Mouse (Mus musculus) heart, embryonic 14.5 days (tissue): Measurements from ENCODE around the gene Dennd2a. TPM values are rescaled to one million over a fixed set of nuclear protein-coding genes. Genes with fewer than 3 reads are reported as not detected.

ENCODE experiments used
- ATAC-seq: fragments of 200-750 bp; cut with Nextera tagmentation; 2 replicates; pipeline ENCODE4 v1.8.0; 2017; ENCODE audit warnings: low read depth, moderate TSS enrichment; ENCODE audit not compliant: insufficient number of reproducible peaks, insufficient read depth, low FRiP score
- H3K27ac ChIP-seq, 2 experiments: fragments of 200-500 bp in 1 of 2; fragments of 300-500 bp in 1 of 2; sonication (generic) in 1 of 2; replicated peaks in 1 of 2; 2 replicates each; pipeline ENCODE4 v1.5.1; 2012 to 2014; ENCODE audit warnings: low read depth in 2 of 2, low read length in 2 of 2, control low read depth in 1 of 2, mild to moderate bottlenecking in 1 of 2, mixed read lengths in 1 of 2; ENCODE audit not compliant: control insufficient read depth in 1 of 2, insufficient read depth in 1 of 2
- H3K27me3 ChIP-seq: fragments of 300-500 bp; sonication (generic); 2 replicates; pipeline ENCODE4 v1.6.1; 2014; ENCODE audit warnings: mild to moderate bottlenecking, low read length, control low read depth; ENCODE audit not compliant: control insufficient read depth, insufficient read depth
- H3K36me3 ChIP-seq: fragments of 300-500 bp; sonication (generic); 2 replicates; pipeline ENCODE4 v1.6.1; 2014; ENCODE audit warnings: mild to moderate bottlenecking, control low read depth, low read length, mixed read lengths; ENCODE audit not compliant: control insufficient read depth, insufficient read depth
- H3K4me1 ChIP-seq, 2 experiments: fragments of 200-500 bp in 1 of 2; fragments of 300-500 bp in 1 of 2; sonication (generic) in 1 of 2; 2 replicates each; pipeline ENCODE4 v1.6.1; 2012 to 2014; ENCODE audit warnings: low read length in 2 of 2, control low read depth in 1 of 2, mixed read lengths in 1 of 2; ENCODE audit not compliant: control insufficient read depth in 2 of 2, insufficient read depth in 2 of 2
- H3K4me2 ChIP-seq: fragments of 300-500 bp; sonication (generic); 2 replicates; pipeline ENCODE4 v1.6.1; 2014; ENCODE audit warnings: mild to moderate bottlenecking, low read length
- H3K4me3 ChIP-seq, 2 experiments: fragments of 200-500 bp in 1 of 2; fragments of 300-500 bp in 1 of 2; sonication (generic) in 1 of 2; 2 replicates each; pipeline ENCODE4 v1.5.1; 2012 to 2014; ENCODE audit warnings: low read length in 2 of 2, mild to moderate bottlenecking in 2 of 2, control low read depth in 1 of 2, low read depth in 1 of 2, moderate library complexity in 1 of 2; ENCODE audit not compliant: control insufficient read depth in 1 of 2, insufficient read depth in 1 of 2
- H3K9ac ChIP-seq: fragments of 300-500 bp; sonication (generic); 2 replicates; pipeline ENCODE4 v1.6.1; 2014; ENCODE audit warnings: mild to moderate bottlenecking, low read length
- H3K9me3 ChIP-seq: fragments of 300-500 bp; sonication (generic); 2 replicates; pipeline ENCODE4 v1.6.1; 2016; ENCODE audit warnings: low read length, control low read depth; ENCODE audit not compliant: control insufficient read depth
- WGBS: fragments of 180-500 bp; shearing (Covaris S2); extraction: QIAGEN DNeasy Blood & Tissue Kit; methylation state at CpG from one replicate; pipeline ENCODE4 v1.1.7; 2014; 5-methylcytosine and 5-hydroxymethylcytosine counted together
- polyA plus RNA-seq: library from polyadenylated mRNA; unstranded; fragments of >200 nt; fragmentation: Nextera tagmentation; extraction: Ambion mirVana; gene quantifications from 2 replicates; pipeline ENCODE4 v1.2.1, GENCODE M21; 2014

The Dennd2a gene
- 18.1 and 18.8 TPM in 2 replicates for polyA plus RNA-seq

GRCm38 (mm10) chr6:39557723-39558261, at the start of gene Dennd2a:
Gene Dennd2a, minus strand, starts transcription at chr6:39557867.
- Histone ChIP-seq H3K4me1 (peaks cover 20 to 26% of the 10 kb centered on the region in 2 experiments), H3K27ac (peak within 1 kb of the TSS; percentile 81 to 86), H3K27me3 (no peaks in the 10 kb centered on the region), H3K9ac (peak within 1 kb of the TSS; percentile 92), H3K4me3 (peak within 1 kb of the TSS; percentile 72 to 80), H3K36me3 (no peaks in the 10 kb centered on the region), H3K4me2 (peak within 1 kb of the TSS; percentile 75), H3K9me3 (no peaks in the 10 kb centered on the region)
- WGBS: 2% methylated on average over 26 of the region's 50 CpGs
- peak; percentile 90 for ATAC-seq

GRCm38 (mm10) chr6:39607365-39607764, 49.7 kb upstream of the Dennd2a start:
- WGBS: 43% methylated on average over 5 of the region's 5 CpGs

GRCm38 (mm10) chr6:39606862-39607261, 49.2 kb upstream of the Dennd2a start:
- ATAC-seq: no peak
- Histone ChIP-seq H3K27me3 (no peaks in the 10 kb centered on the region), H3K27ac (no peak overlapping the region), H3K9ac (no peak overlapping the region), H3K4me3 (no peak overlapping the region), H3K4me2 (no peak overlapping the region), H3K9me3 (no peaks in the 10 kb centered on the region), H3K36me3 (peaks cover 32% of the 10 kb centered on the region), H3K4me1 (peaks cover 4 to 16% of the 10 kb centered on the region in 2 experiments)
- WGBS: 41% methylated on average over 3 of the region's 3 CpGs

More at GRCm38 (mm10) chr6:39607365-39607764, 49.7 kb upstream of the Dennd2a start:
- H3K9me3 ChIP-seq: no peaks in the 10 kb centered on the region
- H3K4me3 ChIP-seq: no peak overlapping the region
- H3K36me3 ChIP-seq: peaks cover 32% of the 10 kb centered on the region
- peaks cover 4 to 16% of the 10 kb centered on the region in 2 experiments for H3K4me1 ChIP-seq
- no peak overlapping the region for H3K4me2 ChIP-seq
- no peak overlapping the region for H3K27ac ChIP-seq
- no peak for ATAC-seq
- H3K9ac ChIP-seq: no peak overlapping the region
- H3K27me3 ChIP-seq: no peaks in the 10 kb centered on the region

GRCm38 (mm10) chr6:39606056-39606455, 48.4 kb upstream of the Dennd2a start:
- no peaks in the 10 kb centered on the region for H3K9me3 ChIP-seq
- H3K4me3 ChIP-seq: no peak overlapping the region
- H3K27me3 ChIP-seq: no peaks in the 10 kb centered on the region
- ATAC-seq: no peak
- H3K4me2 ChIP-seq: peak overlapping the region; percentile 34
- 33% methylated on average over 6 of the region's 6 CpGs for WGBS
- peaks cover 4 to 16% of the 10 kb centered on the region in 2 experiments for H3K4me1 ChIP-seq
- H3K36me3 ChIP-seq: peaks cover 33% of the 10 kb centered on the region
- H3K27ac ChIP-seq: peak overlapping the region in 1 of 2 experiments; percentile 37; a peak in 1 of 4 replicates
- no peak overlapping the region for H3K9ac ChIP-seq

- no peak overlapping the region for H3K27ac ChIP-seq
- no peak overlapping the region for H3K4me3 ChIP-seq
- 87% methylated on average over 5 of the region's 5 CpGs for WGBS
- no peak for ATAC-seq
- H3K9me3 ChIP-seq: no peaks in the 10 kb centered on the region
- H3K27me3 ChIP-seq: no peaks in the 10 kb centered on the region
- H3K4me2 ChIP-seq: no peak overlapping the region
- peaks cover 4 to 16% of the 10 kb centered on the region in 2 experiments for H3K4me1 ChIP-seq
- H3K9ac ChIP-seq: no peak overlapping the region
- H3K36me3 ChIP-seq: peaks cover 39% of the 10 kb centered on the region
These were observed 46.9 kb upstream of the Dennd2a start for GRCm38 (mm10) chr6:39604565-39604964.

- 73% methylated on average over 3 of the region's 3 CpGs for WGBS
- Histone ChIP-seq H3K9ac (no peak overlapping the region), H3K4me1 (peaks cover 1 to 13% of the 10 kb centered on the region in 2 experiments), H3K27ac (no peak overlapping the region), H3K9me3 (no peaks in the 10 kb centered on the region), H3K27me3 (no peaks in the 10 kb centered on the region), H3K36me3 (peaks cover 60% of the 10 kb centered on the region), H3K4me3 (no peak overlapping the region), H3K4me2 (no peak overlapping the region)
- no peak for ATAC-seq
These were observed 44.2 kb upstream of the Dennd2a start for GRCm38 (mm10) chr6:39601828-39602227.

- Histone ChIP-seq H3K36me3 (peaks cover 68% of the 10 kb centered on the region), H3K4me3 (no peak overlapping the region), H3K9me3 (no peaks in the 10 kb centered on the region), H3K9ac (no peak overlapping the region), H3K4me2 (no peak overlapping the region), H3K4me1 (peaks cover 0 to 3% of the 10 kb centered on the region in 2 experiments; a peak in 2 of 4 replicates), H3K27ac (no peak overlapping the region), H3K27me3 (no peaks in the 10 kb centered on the region)
- no peak for ATAC-seq
- 95% methylated on average over 3 of the region's 3 CpGs for WGBS
These were observed 43.2 kb upstream of the Dennd2a start for GRCm38 (mm10) chr6:39600851-39601250.
